Mouse (Mus musculus): ENCODE data around the gene Cd300c2.
"Not testable (repeated sequence)": the region's sequence is repeated elsewhere in the genome, so short reads cannot be mapped to it uniquely, and the experiment has no call there.

DNA sequence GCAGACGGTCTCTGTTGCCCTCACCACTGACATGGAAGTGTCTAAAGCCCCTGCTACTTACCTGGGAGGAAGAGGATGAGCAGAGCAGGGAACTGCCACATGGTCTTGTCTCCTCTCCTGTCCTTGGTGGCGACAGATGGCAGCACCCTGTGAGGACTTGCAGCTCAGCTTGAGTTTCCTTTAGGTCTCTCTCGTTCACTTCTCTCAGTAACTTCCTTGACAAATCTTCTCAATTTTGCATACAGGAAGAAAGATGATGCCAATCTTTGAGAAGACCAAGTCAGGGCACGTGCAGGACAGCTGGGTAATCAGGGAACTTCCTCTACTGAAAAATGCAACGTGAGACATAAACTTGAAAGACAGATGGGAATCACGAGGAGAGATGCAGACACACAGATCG lies 14.4 kb upstream of the Cd300c2 start, which contains the start of gene Cd300ld2:
- not testable (repeated sequence) for TF ChIP-seq MAFK (IDR thresholded peaks at IDR 0.05; ENCODE audit: insufficient read depth, low read depth, low read length); ZNF384 (IDR thresholded peaks at IDR 0.05; ENCODE audit: low read depth, low read length); ZC3H11A (IDR thresholded peaks at IDR 0.05; ENCODE audit: borderline replicate concordance, low read depth, low read length); CHD2 (IDR thresholded peaks at IDR 0.05; ENCODE audit: low read depth, low read length)
